Mouse (Mus musculus): ENCODE results near the gene Otulin.

- TF ChIP-seq POLR2A (IDR thresholded peaks at IDR 0.05; ENCODE audit: control insufficient read depth, extremely low read depth, insufficient read depth, low read length, poor library complexity) (no peak), CTCF (IDR thresholded peaks at IDR 0.05; ENCODE audit: borderline replicate concordance, control insufficient read depth, extremely low read depth, insufficient read depth, low read length, poor library complexity) (no peak)
Measured at GRCm38 (mm10) chr15:27659143-27659542, 28.6 kb upstream of the Otulin start.
